Mouse (Mus musculus): Measurements from ENCODE around the gene Cfap97d1. TPM values are rescaled to one million over a fixed set of nuclear protein-coding genes. Genes with fewer than 3 reads are reported as not detected.

Gene Cfap97d1
- total and polyA plus RNA-seq, 3 experiments = not detected

- H3K4me1 ChIP-seq (ENCODE audit: control insufficient read depth in 1 of 2, insufficient read depth in 2 of 2, low read length in 2 of 2) = peaks cover 2 to 22% of the 10 kb centered on the region in 2 experiments; a peak in 3 of 4 replicates
- H3K9ac ChIP-seq (ENCODE audit: control insufficient read depth, low read depth, low read length, poor library complexity, severe bottlenecking) = 0 out of 2 replicates have a peak overlapping the region, but pooled peaks have one; percentile 18
- no peaks in the 10 kb centered on the region for H3K27me3 ChIP-seq (ENCODE audit: control insufficient read depth in 1 of 2, insufficient read depth in 2 of 2, low read length in 2 of 2)
- no peaks in the 10 kb centered on the region for H3K9me3 ChIP-seq (replicated peaks; ENCODE audit: insufficient read depth, low read length)
- peaks cover 0 to 14% of the 10 kb centered on the region in 2 experiments; a peak in 2 of 4 replicates for H3K36me3 ChIP-seq (ENCODE audit: control insufficient read depth in 1 of 2, insufficient read depth in 2 of 2, low read length in 2 of 2)
- H3K79me2 ChIP-seq (ENCODE audit: control insufficient read depth, insufficient read depth, low read length, poor library complexity) = no peaks in the 10 kb centered on the region
- no peak overlapping the region for H3K27ac ChIP-seq (ENCODE audit: control insufficient read depth, low read depth, low read length)
- DNase-seq (ENCODE audit: low read depth, low spot score) = peak; percentile 58
- H3K4me3 ChIP-seq (ENCODE audit: control insufficient read depth in 1 of 2, insufficient read depth in 1 of 2, low read depth in 2 of 2, low read length in 2 of 2) = peak overlapping the region in 1 of 2 experiments; percentile 75; a peak in 1 of 4 replicates
- TF ChIP-seq CHD1 (IDR thresholded peaks at IDR 0.05; ENCODE audit: low read depth, low read length) (no peak), MXI1 (IDR thresholded peaks at IDR 0.05; ENCODE audit: low read depth, low read length) (peak; percentile 30; the same call in 1 of the 2 replicates), MAZ (IDR thresholded peaks at IDR 0.05; ENCODE audit: low read depth, low read length) (no peak), MEF2A (IDR thresholded peaks at IDR 0.05; ENCODE audit: extremely low read depth, insufficient replicate concordance, low read depth, low read length, poor library complexity, severe bottlenecking) (no peak)
Measured at GRCm38 (mm10) chr11:102027361-102028017, 43.4 kb downstream of the Cfap97d1 start.

DNA sequence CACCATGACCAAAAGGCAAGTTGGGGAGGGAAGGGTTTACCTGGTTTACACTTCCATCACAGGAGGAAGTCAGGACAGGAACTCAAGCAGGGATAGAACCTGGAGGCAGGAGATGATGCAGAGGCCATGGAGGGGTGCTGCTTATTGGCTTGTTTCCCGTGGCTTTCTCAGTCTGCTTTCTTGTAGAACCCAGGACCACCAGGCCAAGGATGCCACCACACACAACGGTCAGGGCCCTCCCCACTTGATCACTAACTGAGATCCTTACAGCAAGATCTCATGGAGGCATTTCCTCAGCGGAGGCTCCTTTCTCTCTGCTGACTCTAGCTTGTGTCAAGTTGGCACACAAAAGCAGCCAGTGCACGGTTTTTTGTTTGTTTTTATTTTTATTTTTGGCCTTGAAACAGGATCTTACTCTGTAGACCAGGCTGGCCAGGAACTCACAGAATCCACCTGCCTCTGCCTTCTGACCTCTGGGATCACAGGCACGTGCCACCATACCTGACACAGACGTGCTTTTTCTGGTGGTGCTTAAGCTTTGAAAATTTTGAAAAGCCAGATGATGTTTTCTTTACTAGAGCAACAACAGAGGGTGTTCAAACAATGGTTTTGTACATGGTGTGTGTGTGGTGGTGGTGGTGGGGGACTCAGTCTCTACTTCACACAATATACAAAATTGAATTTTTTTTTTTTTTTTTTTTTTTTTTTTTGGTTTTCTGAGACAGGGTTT is 44.2 kb downstream of the Cfap97d1 start, which contains the start of gene Mpp3:
Gene Mpp3 (minus strand): TSS at position 375 of the 730 bp plus-strand sequence.
- Histone ChIP-seq H3K9ac (ENCODE audit: control insufficient read depth, low read depth, low read length, poor library complexity, severe bottlenecking) (no peak within 1 kb of the TSS), H3K9me3 (replicated peaks; ENCODE audit: insufficient read depth, low read length) (no peaks in the 10 kb centered on the region), H3K4me3 (ENCODE audit: control insufficient read depth in 1 of 2, insufficient read depth in 1 of 2, low read depth in 2 of 2, low read length in 2 of 2) (0 out of 4 replicates have a peak within 1 kb of the TSS, but pooled peaks of 1 of the 2 experiments have one; percentile 75), H3K4me1 (ENCODE audit: control insufficient read depth in 1 of 2, insufficient read depth in 2 of 2, low read length in 2 of 2) (peaks cover 2 to 22% of the 10 kb centered on the region in 2 experiments; a peak in 3 of 4 replicates), H3K36me3 (ENCODE audit: control insufficient read depth in 1 of 2, insufficient read depth in 2 of 2, low read length in 2 of 2) (peaks cover 0 to 14% of the 10 kb centered on the region in 2 experiments; a peak in 2 of 4 replicates), H3K79me2 (ENCODE audit: control insufficient read depth, insufficient read depth, low read length, poor library complexity) (no peaks in the 10 kb centered on the region), H3K27ac (ENCODE audit: control insufficient read depth, low read depth, low read length) (no peak within 1 kb of the TSS), H3K27me3 (ENCODE audit: control insufficient read depth in 1 of 2, insufficient read depth in 2 of 2, low read length in 2 of 2) (no peaks in the 10 kb centered on the region)
- no peak for DNase-seq (ENCODE audit: low read depth, low spot score)
- TF ChIP-seq TAL1 (IDR thresholded peaks at IDR 0.05; ENCODE audit: low read length) = no peak
- TF ChIP-seq NELFE (IDR thresholded peaks at IDR 0.05; ENCODE audit: low read depth, low read length) = no peak
- TF ChIP-seq E2F4 (IDR thresholded peaks at IDR 0.05; ENCODE audit: borderline replicate concordance, low read depth, low read length) = no peak
- TF ChIP-seq MAFK (IDR thresholded peaks at IDR 0.05; ENCODE audit: borderline replicate concordance, low read depth, low read length) = no peak
- no peak for TF ChIP-seq ZMIZ1 (IDR thresholded peaks at IDR 0.05; ENCODE audit: low read depth, low read length)
- no peak for TF ChIP-seq HCFC1 (IDR thresholded peaks at IDR 0.05; ENCODE audit: low read depth, low read length)
- TF ChIP-seq CTCF (IDR thresholded peaks at IDR 0.05 in 2 of 3, conservative IDR thresholded peaks at IDR 0.05 in 1 of 3; ENCODE audit: control insufficient read depth in 1 of 3, insufficient read depth in 1 of 3, low read depth in 2 of 3, low read length in 3 of 3, poor library complexity in 1 of 3, severe bottlenecking in 1 of 3) = no peak
- no peak for TF ChIP-seq MAZ (IDR thresholded peaks at IDR 0.05; ENCODE audit: low read depth, low read length)
- TF ChIP-seq USF2 (IDR thresholded peaks at IDR 0.05; ENCODE audit: borderline replicate concordance in 1 of 2, insufficient read depth in 1 of 2, low read depth in 1 of 2, low read length in 2 of 2) = no peak
- no peak for TF ChIP-seq ZC3H11A (IDR thresholded peaks at IDR 0.05; ENCODE audit: low read depth, low read length)
- no peak; a peak in 1 of 4 replicates for TF ChIP-seq POLR2A (IDR thresholded peaks at IDR 0.05; ENCODE audit: control insufficient read depth in 1 of 2, insufficient read depth in 1 of 2, low read depth in 1 of 2, low read length in 2 of 2, poor library complexity in 1 of 2)
